Mouse (Mus musculus): ENCODE results near the gene Map3k1. TPM values are rescaled to one million over a fixed set of nuclear protein-coding genes. Genes with fewer than 3 reads are reported as not detected.
A peak's percentile ranks its signal among the peaks of the same experiment; 100 is the strongest.

Gene Map3k1
- polyA plus RNA-seq, 1 experiment from 2014 or later = 17.9 TPM

DNA sequence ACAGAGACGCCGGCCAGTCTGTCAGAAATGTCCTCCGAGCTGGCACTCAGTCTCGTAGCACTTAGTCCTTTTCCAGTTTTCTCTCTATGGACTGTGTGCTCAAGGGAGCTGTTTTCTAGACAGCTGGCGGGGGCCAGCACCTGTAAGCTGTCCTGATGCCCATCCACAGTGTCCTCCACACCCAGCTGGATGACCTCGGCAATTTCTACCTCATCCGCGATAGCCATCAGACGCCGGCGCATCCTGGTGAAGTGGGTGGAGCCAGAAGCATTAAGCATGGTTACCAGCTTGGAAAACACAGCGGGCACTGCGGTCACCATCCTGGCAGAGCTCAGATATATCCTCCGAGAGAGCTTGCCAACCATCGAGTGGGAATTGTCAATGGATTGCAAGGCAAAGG is 52.9 kb downstream of the Map3k1 start:
- WGBS = 94% methylated on average over 15 of the region's 15 CpGs
- Histone ChIP-seq H3K27me3 (no peaks in the 10 kb centered on the region), H3K4me3 (no peak overlapping the region), H3K36me3 (peaks cover 93% of the 10 kb centered on the region), H3K4me1 (no peaks in the 10 kb centered on the region), H3K27ac (no peak overlapping the region), H3K9me3 (no peaks in the 10 kb centered on the region), H3K4me2 (replicated peaks) (no peak overlapping the region), H3K9ac (no peak overlapping the region)
- ATAC-seq (ENCODE audit: insufficient number of reproducible peaks, insufficient read depth, low FRiP score, low TSS enrichment) = no peak

DNA sequence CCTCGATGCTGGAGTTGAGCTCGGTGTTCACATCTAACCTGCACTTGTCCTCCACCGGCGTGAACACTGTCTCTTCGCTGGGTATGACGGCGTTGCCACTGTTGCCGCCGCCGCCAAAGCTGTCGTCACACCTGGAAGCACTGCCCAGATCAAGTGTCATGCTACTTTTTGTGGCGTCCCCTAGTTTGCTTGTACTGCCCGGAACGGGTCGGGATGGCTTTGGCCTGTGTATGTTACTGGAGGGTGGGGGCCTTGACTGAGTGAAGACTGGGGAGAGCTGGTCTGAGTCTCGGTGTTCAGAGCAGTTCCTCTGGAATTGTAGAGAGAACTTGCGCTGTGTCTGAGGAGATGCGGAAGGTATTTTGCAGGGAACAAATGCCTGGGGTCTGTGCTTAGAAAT is 53.4 kb downstream of the Map3k1 start:
- Histone ChIP-seq H3K9ac (no peak overlapping the region), H3K9me3 (no peaks in the 10 kb centered on the region), H3K36me3 (peaks cover 93% of the 10 kb centered on the region), H3K4me3 (no peak overlapping the region), H3K4me1 (no peaks in the 10 kb centered on the region), H3K4me2 (replicated peaks) (no peak overlapping the region), H3K27ac (no peak overlapping the region), H3K27me3 (no peaks in the 10 kb centered on the region)
- ATAC-seq (ENCODE audit: insufficient number of reproducible peaks, insufficient read depth, low FRiP score, low TSS enrichment) = no peak
- WGBS = 97% methylated on average over 18 of the region's 18 CpGs

DNA sequence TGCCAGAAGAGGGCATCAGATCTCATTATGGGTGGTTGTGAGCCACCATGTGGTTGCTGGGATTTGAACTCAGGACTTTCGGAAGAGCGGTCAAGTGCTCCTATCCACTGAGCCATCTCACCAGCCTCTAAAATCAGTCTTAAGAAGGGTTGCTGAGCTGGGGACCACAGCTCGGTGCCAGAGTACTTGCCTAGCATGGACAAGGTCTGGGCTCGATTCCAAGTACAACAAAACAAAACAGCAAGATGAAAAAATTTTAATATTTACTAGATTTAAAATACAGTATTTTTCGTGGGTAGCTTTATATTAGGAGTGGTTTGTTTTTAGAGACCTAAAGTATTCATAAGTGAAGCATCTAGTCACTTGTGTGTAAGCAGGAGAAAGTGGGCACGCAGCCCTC is 55.5 kb downstream of the Map3k1 start:
- 93% methylated on average over 6 of the region's 6 CpGs for WGBS
- Histone ChIP-seq H3K9me3 (no peaks in the 10 kb centered on the region), H3K4me2 (replicated peaks) (no peak overlapping the region), H3K27me3 (no peaks in the 10 kb centered on the region), H3K9ac (no peak overlapping the region), H3K4me3 (no peak overlapping the region), H3K27ac (no peak overlapping the region), H3K36me3 (peaks cover 93% of the 10 kb centered on the region), H3K4me1 (no peaks in the 10 kb centered on the region)
- no peak for ATAC-seq (ENCODE audit: insufficient number of reproducible peaks, insufficient read depth, low FRiP score, low TSS enrichment)

DNA sequence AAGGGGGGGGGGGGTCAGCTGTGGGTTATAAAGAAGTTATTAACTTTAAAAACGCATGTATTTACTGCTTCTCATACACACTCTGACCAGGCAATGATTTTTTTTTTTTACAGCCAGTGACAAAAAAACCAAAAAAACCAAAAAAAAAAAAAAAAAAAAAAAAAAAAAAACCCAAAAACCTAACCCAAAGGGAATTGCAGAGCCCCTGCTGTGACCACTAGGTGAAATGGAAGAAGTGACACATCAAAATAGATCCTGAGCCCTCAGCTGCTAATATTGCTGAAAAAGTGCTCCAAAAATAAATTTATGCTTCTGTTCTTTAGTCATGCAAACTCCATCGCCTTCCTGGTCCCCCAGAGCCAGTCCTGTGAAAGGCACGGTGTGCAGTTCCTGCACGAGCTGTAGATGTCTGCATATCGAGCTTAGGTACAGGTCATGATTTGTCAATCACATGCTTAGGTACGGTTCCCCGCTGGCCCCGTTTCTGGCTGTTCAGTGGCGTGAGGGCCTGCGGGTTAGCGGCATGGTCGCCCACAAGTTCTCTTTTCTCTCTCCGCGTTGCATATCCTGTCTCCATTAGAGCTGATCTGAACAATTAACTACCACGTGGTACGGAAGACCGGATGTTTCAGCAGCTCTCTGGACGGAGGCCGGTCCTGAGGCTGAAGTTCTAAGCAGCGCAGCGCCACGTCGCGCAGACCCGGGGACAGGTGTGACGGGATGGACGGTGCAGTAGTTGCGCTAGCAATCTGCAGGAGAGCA is 60.3 kb downstream of the Map3k1 start:
- Histone ChIP-seq H3K4me1 (no peaks in the 10 kb centered on the region), H3K27me3 (no peaks in the 10 kb centered on the region), H3K9ac (no peak overlapping the region), H3K27ac (no peak overlapping the region), H3K4me3 (no peak overlapping the region), H3K4me2 (replicated peaks) (no peak overlapping the region), H3K9me3 (no peaks in the 10 kb centered on the region), H3K36me3 (peaks cover 45% of the 10 kb centered on the region)
- 0 out of 2 replicates have a peak, but pooled peaks have one; percentile 15 for ATAC-seq (ENCODE audit: insufficient number of reproducible peaks, insufficient read depth, low FRiP score, low TSS enrichment)
- WGBS = 95% methylated on average over 28 of the region's 28 CpGs

DNA sequence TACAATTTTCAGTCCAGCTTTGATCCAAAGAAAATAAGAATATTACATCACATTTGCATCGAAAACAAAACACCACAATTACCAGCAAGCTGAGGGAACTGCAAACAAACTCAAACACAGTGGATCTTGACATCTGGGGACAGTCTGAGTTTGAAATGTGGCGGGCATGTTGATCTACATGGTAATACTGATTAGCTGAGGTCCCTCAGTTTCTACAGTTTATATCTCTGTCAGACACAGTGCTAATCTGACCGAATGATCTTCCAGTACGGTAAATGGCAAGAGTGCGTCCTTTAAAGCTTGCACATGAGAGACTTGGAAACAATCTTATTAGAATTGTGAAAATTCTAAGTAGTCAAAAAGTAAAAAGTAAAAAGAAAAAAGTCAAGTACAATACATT is 62.0 kb downstream of the Map3k1 start:
- WGBS = 92% methylated on average over 5 of the region's 5 CpGs

DNA sequence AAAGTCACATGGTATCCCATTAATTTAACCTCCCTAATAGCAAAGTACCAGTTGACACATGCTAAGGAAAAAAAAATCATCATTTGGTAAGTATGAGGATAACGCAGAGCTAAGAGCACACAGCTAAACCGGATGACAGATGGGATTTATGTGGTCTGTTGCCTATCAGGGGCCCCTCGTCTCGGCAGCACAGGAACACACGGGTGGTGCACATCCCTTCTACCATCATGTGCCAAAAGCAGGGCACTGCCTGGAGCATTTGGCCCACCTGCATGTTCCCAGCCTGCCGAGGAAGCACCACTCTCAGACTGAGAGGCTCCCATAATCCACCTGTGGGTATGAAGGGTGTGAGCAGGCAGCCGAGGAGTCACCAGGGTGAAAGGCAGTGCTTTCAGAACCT is 63.6 kb downstream of the Map3k1 start:
- H3K4me3 ChIP-seq = no peak overlapping the region
- no peak overlapping the region for H3K9ac ChIP-seq
- H3K4me2 ChIP-seq (replicated peaks) = no peak overlapping the region
- H3K9me3 ChIP-seq = no peaks in the 10 kb centered on the region
- H3K27ac ChIP-seq = no peak overlapping the region
- no peaks in the 10 kb centered on the region for H3K27me3 ChIP-seq
- H3K4me1 ChIP-seq = no peaks in the 10 kb centered on the region
- WGBS = 79% methylated on average over 7 of the region's 7 CpGs
- ATAC-seq (ENCODE audit: insufficient number of reproducible peaks, insufficient read depth, low FRiP score, low TSS enrichment) = no peak
- H3K36me3 ChIP-seq = peaks cover 16% of the 10 kb centered on the region

More for the DNA sequence above, 62.0 kb downstream of the Map3k1 start:
- peaks cover 30% of the 10 kb centered on the region for H3K36me3 ChIP-seq
- no peaks in the 10 kb centered on the region for H3K27me3 ChIP-seq
- H3K9ac ChIP-seq = no peak overlapping the region
- no peak overlapping the region for H3K4me2 ChIP-seq (replicated peaks)
- H3K27ac ChIP-seq = no peak overlapping the region
- H3K9me3 ChIP-seq = no peaks in the 10 kb centered on the region
- no peak for ATAC-seq (ENCODE audit: insufficient number of reproducible peaks, insufficient read depth, low FRiP score, low TSS enrichment)
- H3K4me1 ChIP-seq = no peaks in the 10 kb centered on the region
- H3K4me3 ChIP-seq = no peak overlapping the region

DNA sequence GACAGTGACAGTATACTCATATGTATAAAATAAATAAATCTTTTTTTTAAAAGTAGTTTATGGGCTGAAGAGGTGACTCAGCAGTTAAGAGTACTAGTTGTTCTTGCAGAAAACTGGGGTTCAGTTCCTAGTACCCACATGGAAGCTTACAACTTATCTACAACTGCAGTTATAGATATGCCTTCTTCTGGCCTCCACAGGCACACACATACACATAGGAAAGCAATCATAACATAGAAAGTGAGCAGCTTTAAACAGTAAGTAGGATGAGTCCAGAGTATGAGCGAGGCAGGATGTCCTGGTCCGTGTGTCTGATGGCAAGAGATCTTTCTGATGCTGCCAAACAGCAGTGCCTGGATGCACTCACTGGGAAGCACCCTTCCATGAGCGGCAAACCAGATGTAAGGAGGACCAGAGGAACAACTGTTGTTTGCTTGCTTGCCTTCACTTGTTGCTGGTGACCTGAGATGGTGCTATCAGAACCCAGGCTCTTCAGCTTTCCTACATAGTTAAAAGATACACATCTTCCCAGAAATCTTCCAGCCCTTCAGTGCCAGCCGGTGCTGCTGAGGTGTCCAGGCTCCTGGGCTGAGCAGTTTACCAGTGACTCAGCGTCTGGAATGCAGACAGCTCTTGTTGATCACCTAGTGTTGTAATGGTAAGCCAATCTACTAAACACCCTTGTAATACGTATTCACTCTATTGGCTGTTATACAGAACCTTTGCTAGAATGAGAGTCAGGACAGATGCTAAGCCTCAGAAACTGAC is 64.4 kb downstream of the Map3k1 start:
- Histone ChIP-seq H3K4me3 (no peak overlapping the region), H3K27ac (no peak overlapping the region), H3K9ac (no peak overlapping the region), H3K9me3 (no peaks in the 10 kb centered on the region), H3K36me3 (peaks cover 8% of the 10 kb centered on the region), H3K27me3 (no peaks in the 10 kb centered on the region), H3K4me1 (no peaks in the 10 kb centered on the region), H3K4me2 (replicated peaks) (no peak overlapping the region)
- 80% methylated on average over 6 of the region's 6 CpGs for WGBS
- no peak for ATAC-seq (ENCODE audit: insufficient number of reproducible peaks, insufficient read depth, low FRiP score, low TSS enrichment)

DNA sequence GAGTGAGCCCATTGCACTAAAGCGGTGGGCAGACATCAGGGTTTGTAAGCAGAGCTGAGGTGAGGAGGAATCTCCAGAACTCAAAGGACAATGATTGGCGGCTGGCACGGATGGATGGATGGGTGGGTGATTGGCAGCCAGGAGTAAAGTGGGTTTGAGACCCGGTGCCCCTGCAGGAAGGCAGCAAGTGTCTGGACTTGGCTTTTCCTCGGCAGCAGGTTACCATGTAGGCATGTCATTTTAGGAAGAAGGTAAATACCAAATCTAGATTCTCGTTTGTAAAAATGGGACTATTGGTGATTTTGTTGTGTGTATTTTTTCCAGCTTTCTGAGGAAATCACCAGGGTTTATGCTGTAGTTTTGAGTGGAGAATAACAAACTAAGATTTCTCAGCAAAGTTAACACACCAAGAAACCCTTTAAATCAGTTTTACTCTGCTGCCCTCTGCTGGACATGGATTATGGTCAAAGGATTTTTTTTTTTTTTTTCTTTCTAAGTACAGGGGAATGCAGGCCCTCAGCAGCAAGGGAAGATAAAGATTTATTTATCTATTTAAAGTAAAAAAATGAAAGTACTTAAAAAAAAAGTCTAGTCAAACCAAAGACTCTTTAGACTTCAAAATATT is 66.7 kb downstream of the Map3k1 start:
- no peaks in the 10 kb centered on the region for H3K36me3 ChIP-seq
- no peak overlapping the region for H3K4me2 ChIP-seq (replicated peaks)
- H3K27ac ChIP-seq = no peak overlapping the region
- peaks cover 4% of the 10 kb centered on the region; the same call in 1 of the 2 replicates for H3K9me3 ChIP-seq
- 58% methylated on average over 6 of the region's 6 CpGs for WGBS
- H3K27me3 ChIP-seq = no peaks in the 10 kb centered on the region
- no peak for ATAC-seq (ENCODE audit: insufficient number of reproducible peaks, insufficient read depth, low FRiP score, low TSS enrichment)
- H3K4me1 ChIP-seq = no peaks in the 10 kb centered on the region
- H3K4me3 ChIP-seq = no peak overlapping the region
- no peak overlapping the region for H3K9ac ChIP-seq

DNA sequence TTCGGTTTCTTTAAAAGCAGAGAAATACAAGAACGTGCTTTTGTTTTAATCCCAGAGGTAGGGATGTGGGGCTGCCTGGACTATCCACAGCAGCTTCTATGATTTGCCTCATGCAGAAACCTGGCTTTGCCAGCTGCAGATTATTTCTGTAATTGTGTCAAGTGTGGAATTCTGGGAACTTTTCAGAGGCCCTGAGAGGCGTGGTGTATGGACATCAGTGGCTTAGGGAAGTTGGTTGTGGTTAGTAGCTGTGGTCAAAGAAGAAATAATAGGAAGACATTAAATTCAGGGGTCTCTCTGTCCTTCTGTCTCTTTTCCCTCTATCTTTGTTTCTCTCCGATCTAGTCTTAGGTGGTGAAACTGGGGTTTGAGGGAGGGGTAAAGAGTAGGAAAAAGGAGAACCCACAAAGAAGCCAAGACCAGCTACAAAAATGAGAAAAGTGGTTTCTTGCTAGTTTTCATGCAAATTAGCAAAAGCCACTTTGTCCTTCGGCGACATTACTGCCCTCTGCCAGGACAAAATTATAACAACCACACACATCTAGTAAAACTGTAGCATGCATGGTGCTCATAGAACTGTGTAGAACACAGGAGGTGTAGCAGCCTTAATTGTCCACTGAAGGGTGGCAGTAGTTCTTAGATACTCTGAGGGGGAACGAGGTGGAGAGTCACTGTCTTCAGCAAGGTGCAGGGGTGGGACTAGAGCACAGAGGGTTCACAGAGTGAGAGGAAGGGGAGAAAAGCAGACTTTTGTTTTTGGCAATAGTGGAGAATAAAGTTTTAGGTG is 67.4 kb downstream of the Map3k1 start:
- 80% methylated on average over 7 of the region's 7 CpGs for WGBS
- Histone ChIP-seq H3K27me3 (no peaks in the 10 kb centered on the region), H3K9me3 (peaks cover 4% of the 10 kb centered on the region; the same call in 1 of the 2 replicates), H3K4me1 (no peaks in the 10 kb centered on the region), H3K4me2 (replicated peaks) (no peak overlapping the region), H3K4me3 (no peak overlapping the region), H3K27ac (no peak overlapping the region), H3K36me3 (no peaks in the 10 kb centered on the region), H3K9ac (no peak overlapping the region)
- no peak for ATAC-seq (ENCODE audit: insufficient number of reproducible peaks, insufficient read depth, low FRiP score, low TSS enrichment)

DNA sequence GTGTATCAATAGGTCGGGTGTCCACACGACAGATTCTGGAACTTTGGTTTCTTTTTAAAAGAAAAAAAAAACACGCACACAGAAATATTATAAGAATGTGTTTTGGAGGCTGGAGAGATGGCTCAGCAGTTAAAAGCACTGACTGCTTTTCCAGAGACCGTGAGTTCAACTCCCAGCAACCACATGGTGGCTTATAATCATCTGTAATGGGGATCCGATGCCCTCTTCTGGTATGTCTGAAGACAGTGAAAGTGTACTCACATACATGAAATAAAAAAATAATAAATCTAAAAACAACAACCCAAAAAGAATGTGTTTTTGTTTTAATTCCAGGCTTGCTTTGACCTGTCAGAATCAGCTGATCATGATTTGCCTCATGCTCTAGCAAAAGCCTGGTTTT is 81.9 kb downstream of the Map3k1 start:
- H3K27ac ChIP-seq = no peak overlapping the region
- no peaks in the 10 kb centered on the region; the same call in 1 of the 2 replicates for H3K4me1 ChIP-seq
- no peaks in the 10 kb centered on the region for H3K27me3 ChIP-seq
- ATAC-seq (ENCODE audit: insufficient number of reproducible peaks, insufficient read depth, low FRiP score, low TSS enrichment) = no peak
- WGBS = 89% methylated on average over 5 of the region's 5 CpGs
- H3K4me2 ChIP-seq (replicated peaks) = no peak overlapping the region
- H3K4me3 ChIP-seq = no peak overlapping the region
- H3K36me3 ChIP-seq = no peaks in the 10 kb centered on the region
- peaks cover 4% of the 10 kb centered on the region; the same call in 1 of the 2 replicates for H3K9me3 ChIP-seq
- H3K9ac ChIP-seq = no peak overlapping the region

Measured in embryonic facial prominence, embryonic 12.5 days (tissue).